Mouse (Mus musculus): Measurements from ENCODE around the gene Cfap300.

Gene Cfap300

DNA sequence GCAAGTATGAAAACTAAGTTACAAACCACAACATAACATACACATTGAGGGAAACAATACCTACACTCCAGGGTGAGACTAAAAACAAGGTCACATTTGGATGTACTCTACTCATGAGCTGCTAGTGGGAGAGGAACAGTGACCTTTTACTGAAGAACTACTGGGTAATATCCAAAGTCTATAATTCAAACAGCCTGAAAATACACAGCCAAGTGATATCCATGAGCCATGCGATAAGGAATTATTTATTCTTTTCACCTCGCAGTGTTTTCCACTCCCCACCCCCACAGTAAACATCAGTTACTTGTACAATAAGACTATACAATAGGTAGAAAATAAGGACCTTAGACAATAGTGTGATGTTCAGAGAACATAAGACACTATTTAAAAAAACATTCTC, 62.5 kb downstream of the Cfap300 start:
- no peak for DNase-seq

DNA sequence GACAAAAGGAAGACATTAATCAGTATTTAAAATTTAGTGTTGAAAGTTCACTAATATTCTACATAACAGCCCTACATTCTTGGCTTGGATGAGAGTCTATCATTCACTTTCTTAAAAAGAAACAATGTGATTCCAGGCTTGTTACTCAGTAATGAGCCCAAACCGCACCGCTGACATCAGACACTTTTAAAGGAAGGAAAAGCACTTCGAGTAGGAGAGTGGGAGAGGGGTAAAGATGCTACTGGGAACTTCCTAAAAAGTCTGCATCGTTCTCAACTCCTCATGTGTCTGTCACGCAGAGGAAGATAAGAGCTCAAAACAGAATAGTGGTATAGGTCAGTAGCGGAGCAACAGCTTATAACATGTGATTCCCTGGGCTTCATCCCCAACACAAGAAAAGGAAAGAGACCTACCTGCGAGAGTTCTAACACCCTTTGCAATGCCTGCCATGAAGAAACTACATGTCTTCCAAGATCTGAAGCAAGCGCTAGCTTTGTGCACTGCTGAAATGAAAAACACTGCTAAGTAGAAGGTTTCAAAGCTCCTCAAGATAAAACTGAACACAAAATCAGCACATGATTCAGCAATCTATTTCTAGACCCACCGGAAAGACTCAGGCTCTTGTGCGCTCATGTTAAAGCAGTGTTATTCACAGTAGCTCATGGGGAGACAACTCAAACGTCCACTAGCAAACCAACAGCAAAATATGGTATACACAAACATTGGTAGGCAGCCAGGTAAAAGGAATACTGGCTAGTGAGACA, 63.3 kb downstream of the Cfap300 start:
- DNase-seq, result no peak

DNA sequence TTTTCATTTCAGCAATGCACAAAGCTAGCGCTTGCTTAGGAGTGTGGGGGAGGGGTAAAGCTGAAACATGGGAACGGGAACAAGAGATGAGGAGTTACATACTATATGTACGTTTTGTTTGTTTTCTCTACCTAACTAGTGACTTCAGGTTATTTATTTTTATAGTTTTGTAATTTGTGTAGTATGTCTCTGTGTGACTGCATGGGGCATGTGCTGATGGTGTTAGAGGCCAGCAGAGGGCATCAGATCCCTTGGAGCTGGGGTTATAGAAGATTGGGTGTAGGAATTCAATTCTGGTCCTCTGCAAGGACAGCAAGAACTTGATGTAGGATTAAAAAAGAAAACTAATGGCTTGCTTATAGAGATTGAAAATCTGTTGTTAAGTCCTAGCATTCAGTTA, 64.1 kb downstream of the Cfap300 start:
- DNase-seq, result no peak

DNA sequence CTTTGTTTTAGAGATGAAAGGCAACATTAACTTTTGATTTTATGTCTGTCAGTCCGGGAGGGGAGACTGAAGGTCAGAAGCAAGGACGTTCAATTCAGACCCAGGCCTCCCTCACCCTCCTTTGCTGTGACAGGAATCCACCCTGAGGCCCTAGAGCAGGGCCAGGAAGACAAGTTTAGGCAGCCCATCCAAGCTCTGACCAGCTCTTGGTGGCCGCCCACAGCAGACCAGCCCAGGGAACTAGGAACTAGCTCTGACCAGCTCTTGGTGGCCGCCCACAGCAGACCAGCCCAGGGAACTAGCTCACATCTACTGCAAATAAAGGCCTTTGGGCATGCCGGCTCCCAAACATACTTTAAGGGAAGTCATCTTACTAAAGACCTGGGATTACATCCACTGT, 65.0 kb downstream of the Cfap300 start:
- DNase-seq, result no peak

DNA sequence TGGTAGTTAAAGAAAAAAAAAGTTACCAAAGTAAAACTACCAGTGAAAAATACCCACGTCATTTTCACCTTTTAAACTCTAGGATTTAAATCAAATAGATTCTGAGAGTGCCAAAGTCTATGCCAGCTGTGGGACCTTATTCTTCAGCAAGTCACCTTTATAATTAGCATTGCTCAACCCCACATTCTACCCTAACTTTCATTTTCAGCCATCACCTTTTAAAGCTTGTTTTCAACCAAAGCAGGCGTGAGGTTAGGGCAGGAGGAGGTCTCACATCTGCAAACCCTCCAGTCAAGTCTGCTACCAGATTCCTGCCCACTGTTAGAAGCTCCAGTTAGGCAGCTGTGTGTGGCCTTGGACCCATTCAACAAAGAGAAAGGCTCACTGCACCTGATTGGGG, 70.6 kb downstream of the Cfap300 start:
- no peak for DNase-seq
